8 mouse cellular contexts compared by ENCODE assay signal in genomic region chr9:50768107-50769002, GRCm38 (mm10). TPM values are rescaled to one million over a fixed set of nuclear protein-coding genes. Genes with fewer than 3 reads are reported as not detected.
A peak's percentile ranks its signal among the peaks of the same experiment; 100 is the strongest.
DNase-seq lines count a peak whose midpoint lies in the region; ATAC-seq and TF ChIP-seq lines count a peak whose summit lies in the region.

Gene Fdxacb1 (plus strand): TSS chr9:50768236.

- peak; percentile 99 for TF ChIP-seq CTCF in Patski (IDR thresholded peaks at IDR 0.05)

- peak; percentile 97 for ATAC-seq in Patski
- ATAC-seq in hindbrain, embryonic 13.5 days (ENCODE audit: low FRiP score): peak; percentile 95

- in situ Hi-C loops in Patski (cut with MboI; ENCODE audit: low pct_unique_long_range_greater_than_20kb): loop anchor here (10.0 kb wide), 1 partner anchor 54 kb away; no protein-coding TSS in a partner anchor

- H3K9me3 ChIP-seq in hindbrain, embryonic 13.5 days: no peaks in the 10 kb centered on the region

- peak within 1 kb of the TSS; percentile 84 for H3K4me2 ChIP-seq in hindbrain, embryonic 13.5 days

- H3K4me1 ChIP-seq in hindbrain, embryonic 13.5 days (replicated peaks): peaks cover 21% of the 10 kb centered on the region

- H3K9ac ChIP-seq in hindbrain, embryonic 13.5 days: peak within 1 kb of the TSS; percentile 81

- peak within 1 kb of the TSS; percentile 63 for H3K4me3 ChIP-seq in hindbrain, embryonic 13.5 days

- peak within 1 kb of the TSS; percentile 88 for H3K27ac ChIP-seq in hindbrain, embryonic 13.5 days

- 4% methylated on average over 59 of the region's 59 CpGs for WGBS in hindbrain, embryonic 13.5 days

- no peak for DNase-seq in Patski (ENCODE audit: low read depth, low spot score)
- DNase-seq in cerebellum, postnatal 14 days: peak; percentile 98 to 99
- peak; percentile 97 to 98 for DNase-seq in frontal cortex, postnatal 14 days (ENCODE audit: low spot score in 2 of 2)
- DNase-seq in layer of hippocampus, postnatal 25 days (ENCODE audit: extremely low spot score in 1 of 2, low spot score in 1 of 2): peak; percentile 97 to 99
- DNase-seq in lung, postnatal 25 days (ENCODE audit: low spot score): peak; percentile 99
- peak; percentile 98 for DNase-seq in retina, embryonic 14.5 days (ENCODE audit: low spot score)
- peak; percentile 99 for DNase-seq in thymus, postnatal 4 days

- CTCF ChIA-PET in Patski (lab: Charles Lee): interaction anchor here (0.8 to 3.9 kb wide), 14 partner anchors 9 to 59 kb away, joined by 3 to 33 read pairs (median 4); partner anchors contain the start of gene Hspb2

- H3K27me3 ChIP-seq in Patski: no peaks in the 10 kb centered on the region
- H3K27me3 ChIP-seq in hindbrain, embryonic 13.5 days: no peaks in the 10 kb centered on the region

- peaks cover 17% of the 10 kb centered on the region for H3K36me3 ChIP-seq in hindbrain, embryonic 13.5 days

- POLR2A ChIA-PET in Patski (lab: Charles Lee): interaction anchor here (1.8 kb wide), 1 partner anchor 14 kb away, joined by 5 read pairs; no protein-coding TSS in a partner anchor

RNA-seq across cellular contexts. Expression of gene Fdxacb1, which starts in this region (rescaled TPM):
- 6.5 TPM for polyA plus RNA-seq in Patski (2021)
- polyA plus RNA-seq in hindbrain, embryonic 13.5 days (2015; fragmentation: Nextera tagmentation; extraction: Ambion mirVana): 11.5 and 12.3 TPM in 2 replicates
- total RNA-seq in layer of hippocampus, postnatal 25 days (2021): 1 to 10 TPM; 5.1 to 5.8 TPM
